Mouse (Mus musculus) layer of hippocampus, adult 11-12 months (tissue): ENCODE data around the gene Nudt17.
"Not testable (repeated sequence)": the region's sequence is repeated elsewhere in the genome, so short reads cannot be mapped to it uniquely, and the experiment has no call there.

Experiments
- DNase-seq: peaks from one replicate; pipeline ENCODE4 v3.0.0; 2022; ENCODE audit warnings: low spot score

The Nudt17 gene

DNA sequence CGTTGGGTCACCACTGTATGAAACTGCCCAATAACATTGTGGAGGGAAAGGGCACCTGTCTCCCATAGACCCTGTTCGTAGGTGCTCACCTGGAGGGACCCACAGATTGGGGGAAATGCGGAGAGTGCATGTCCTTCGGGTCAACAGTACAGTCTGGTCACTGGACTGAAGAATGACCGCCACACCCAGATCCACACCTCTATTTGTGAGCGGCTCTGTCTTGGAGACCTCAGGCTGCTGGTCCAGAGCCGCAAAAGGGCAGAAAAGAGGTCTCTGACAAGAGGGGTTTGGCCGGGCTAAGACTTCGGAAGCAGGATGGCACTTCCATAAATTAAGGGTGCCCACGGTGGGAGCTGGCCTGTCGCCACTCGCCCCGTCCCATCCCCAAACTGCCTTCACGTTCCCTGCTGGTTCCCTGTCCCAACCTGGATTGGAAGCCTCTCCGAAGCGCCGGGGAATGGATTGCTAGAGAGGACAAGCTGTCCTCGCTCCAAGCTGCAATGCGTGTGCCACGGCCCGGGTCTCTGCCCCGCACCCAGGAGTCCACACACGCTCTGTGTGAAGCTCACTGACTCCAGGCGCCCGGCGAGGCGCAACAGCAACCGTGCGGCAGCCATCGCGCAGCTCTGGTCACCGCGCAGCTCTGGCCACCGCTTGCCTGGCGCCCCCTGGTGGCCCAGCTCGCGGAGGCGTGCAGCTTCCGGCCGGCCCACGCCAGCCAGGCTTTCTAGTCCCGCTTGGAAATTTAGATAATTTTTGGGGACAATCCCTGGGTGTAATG, at the start of gene Nudt17:
Gene Nudt17, minus strand, starts transcription at position 660 of the 781 bp plus-strand sequence.
- DNase-seq = peak; percentile 81

DNA sequence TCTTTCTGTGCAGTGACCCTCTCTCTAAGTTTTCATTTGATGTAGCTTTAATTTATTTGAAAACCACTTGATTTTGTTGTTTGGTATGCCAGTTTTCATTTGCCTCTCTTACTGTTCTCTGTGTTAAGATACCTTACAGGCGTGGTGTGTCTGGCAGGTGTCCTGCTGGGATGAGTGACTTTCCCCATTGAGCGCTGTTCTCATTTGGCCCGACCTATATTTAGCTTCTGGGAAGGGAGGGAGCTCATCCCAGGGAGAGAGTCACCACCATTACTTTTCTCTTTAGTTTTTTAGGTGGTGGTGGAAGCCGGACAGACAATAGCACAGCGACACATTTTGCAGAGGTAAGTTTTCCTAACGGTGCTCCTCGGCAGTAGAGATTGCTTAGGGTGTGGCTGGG, 49.3 kb upstream of the Nudt17 start:
- no peak for DNase-seq

DNA sequence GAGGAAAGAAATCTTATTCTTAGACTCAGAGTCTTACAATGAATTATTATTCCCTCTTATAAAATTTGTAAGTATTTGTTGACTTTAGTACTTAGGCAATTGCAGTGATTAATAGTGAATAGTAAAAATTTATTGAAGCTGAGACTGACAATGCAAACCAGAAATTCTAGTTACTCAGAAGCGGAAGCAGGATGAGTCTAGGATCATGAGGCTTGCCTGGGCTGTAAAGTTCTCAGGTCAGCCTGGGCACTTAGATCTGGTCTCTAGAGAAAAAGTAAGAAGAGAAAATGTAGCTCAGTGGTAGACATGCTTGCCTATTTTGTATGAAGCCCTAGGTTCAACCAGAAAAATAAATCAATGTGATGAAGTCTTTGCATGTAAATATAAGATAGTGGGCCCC, 47.6 kb upstream of the Nudt17 start:
- no peak for DNase-seq

DNA sequence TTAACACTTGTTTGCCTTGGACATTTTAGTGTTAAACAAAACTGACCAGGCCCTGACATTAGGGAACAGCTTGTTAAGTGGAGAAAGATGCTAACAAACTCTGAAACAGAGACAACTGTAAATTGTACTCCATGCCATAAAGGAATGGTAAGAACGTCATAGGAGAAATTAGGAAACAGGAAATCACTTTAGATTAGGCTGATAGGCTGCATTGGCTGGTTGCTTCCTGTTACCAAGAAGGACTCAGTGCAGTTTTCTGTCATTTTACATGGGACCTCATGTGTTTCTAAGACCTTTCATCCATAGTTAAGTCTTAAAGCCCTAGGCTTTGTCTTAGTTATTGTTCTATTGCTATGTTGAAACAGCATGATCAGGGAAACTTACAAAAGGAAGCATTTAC, 38.5 kb upstream of the Nudt17 start:
- no peak for DNase-seq

DNA sequence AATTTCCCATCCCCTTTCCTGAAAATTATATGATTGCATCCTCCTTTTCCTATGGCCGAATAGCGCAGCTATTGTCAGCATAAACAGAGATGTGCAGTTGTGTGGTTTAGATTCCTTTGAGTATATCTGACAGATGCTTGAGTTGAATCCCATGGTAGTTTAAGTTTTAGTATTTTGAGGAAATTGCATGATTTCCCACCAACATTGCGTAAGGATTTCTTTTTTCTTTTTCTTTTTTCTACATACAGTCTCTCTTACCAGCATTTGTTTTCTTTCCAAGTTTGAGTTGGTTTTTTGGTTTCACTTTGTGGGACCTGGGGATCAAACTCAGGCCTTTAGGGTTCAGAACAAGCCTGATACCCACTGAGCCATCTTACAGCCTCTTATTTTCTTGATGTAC, 36.0 kb upstream of the Nudt17 start:
- no peak for DNase-seq

DNA sequence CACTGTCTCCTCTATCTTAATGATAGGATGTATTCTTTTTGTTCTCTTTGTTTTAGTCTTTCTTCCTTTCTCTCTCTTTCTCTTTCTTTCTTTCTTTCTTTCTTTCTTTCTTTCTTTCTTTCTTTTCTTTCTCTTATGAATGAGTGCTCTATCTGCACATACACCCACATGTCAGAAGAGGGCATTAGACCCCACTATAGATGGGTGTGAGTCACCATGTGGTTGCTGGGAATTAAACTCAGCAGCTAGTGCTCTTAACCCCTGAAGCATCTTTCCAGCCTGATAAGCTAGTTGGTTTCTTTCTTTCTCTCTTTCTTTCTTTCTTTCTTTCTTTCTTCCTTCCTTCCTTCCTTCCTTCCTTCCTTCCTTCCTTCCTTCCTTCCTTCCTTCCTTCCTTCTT, 31.9 kb upstream of the Nudt17 start:
- DNase-seq = not testable (repeated sequence)

DNA sequence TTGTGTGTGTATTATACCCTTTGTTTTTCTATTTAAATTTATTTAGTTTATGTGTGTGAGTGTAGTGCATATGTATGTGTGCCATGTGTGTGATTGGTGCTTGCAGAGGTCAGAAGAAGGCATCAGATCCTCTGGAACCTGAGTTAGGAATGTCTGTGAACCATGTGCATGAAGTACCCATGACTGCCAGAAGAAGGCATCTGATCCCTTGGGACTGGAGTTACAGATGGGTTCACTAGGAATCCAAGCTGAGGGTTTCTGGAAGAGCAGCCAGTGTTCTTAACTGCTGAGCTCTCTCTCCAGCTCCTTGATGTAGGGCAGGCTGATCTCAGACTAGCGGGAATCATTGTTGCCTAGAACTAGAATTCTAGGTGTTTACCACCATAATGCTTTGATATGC, 29.6 kb upstream of the Nudt17 start:
- no peak for DNase-seq

DNA sequence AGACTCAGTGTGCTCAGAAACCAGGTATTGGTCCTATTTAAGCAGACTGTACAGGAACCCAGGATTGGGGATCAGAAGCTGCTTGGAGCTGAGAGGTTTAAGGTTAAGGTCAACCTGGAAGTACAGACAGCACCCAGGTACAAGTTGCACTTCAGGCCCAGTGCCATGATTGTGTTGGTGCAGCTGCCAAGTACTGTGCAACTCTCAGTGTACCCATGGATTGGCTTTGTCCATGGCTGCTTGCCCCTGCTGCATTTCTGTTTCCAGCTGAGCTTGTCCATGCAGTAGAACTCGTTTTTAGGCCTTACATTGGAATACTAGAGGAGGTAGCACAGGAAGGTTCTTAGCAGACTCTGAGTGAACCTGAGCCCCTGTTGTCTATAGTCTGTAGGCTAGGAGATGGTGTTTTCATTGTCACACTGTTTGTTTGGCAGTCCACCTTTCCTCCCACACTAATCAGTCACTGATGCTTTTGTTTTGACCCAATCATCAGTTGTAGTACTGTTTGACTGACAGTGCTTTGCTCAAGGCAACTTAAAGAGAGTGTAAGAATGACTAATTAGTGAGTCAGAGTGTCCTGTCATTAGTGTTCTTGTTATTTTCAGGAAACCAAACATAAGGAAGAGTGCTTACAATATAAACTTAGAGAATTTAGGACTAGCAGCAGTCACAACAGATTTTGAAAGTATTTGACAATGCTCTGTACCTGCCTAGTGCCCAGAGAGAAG, 28.8 kb upstream of the Nudt17 start:
- no peak for DNase-seq

DNA sequence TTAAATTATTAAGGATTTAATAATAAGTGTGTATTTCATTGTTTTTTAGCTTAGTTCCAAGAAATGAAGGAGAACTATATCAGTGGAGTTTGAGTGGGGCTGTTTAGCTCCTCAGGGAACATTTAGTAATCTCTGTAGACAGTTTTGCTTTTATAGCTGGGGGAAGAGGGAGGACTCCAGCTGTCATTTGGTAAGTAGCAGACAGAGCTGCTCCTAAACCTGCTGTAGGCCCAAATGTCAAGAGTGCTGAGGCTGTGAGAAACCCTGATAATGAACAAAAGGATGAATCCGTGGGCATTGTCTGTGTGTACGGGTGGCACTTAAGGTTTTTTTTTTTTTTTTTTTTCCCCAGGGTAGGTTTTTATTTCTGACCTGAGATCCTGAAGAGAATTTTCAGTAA, 26.8 kb upstream of the Nudt17 start:
- no peak for DNase-seq

DNA sequence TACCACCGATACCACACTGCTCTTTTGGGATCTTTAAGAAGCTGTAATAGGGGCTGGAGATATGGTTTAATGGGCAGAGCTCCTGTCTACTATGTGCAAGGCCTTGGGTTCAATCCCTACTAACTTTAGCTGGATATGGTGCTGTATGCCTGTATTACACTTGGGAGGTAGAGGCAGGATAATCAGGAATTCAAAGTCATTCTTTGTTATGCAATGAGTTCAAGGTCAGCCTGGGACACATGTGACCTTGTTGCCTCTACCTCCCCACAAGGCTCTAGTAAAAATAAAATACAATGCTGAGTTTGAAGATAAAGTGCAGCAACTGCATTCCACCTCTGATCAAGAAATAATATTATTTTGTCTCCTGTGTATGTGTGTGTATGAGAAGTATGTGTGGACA, 25.6 kb upstream of the Nudt17 start:
- DNase-seq = no peak

DNA sequence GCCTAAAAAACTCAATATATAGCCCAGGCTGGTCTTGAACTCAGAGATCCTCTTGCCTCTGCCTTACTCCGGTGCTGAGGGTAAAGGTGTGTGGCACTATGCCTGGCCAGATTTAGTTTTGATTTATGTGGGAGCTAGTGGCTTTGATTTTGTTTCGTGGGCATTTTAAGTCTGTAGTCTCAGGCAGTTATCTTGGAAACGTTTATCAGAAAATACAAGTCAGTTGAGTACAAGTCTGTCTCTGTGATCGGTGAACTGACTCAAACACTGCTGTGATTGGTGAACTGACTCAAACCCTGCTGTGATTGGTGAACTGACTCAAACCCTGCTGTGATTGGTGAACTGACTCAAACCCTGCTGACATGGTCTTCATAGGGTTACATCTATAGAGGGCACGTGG, 22.4 kb upstream of the Nudt17 start:
- DNase-seq = no peak

DNA sequence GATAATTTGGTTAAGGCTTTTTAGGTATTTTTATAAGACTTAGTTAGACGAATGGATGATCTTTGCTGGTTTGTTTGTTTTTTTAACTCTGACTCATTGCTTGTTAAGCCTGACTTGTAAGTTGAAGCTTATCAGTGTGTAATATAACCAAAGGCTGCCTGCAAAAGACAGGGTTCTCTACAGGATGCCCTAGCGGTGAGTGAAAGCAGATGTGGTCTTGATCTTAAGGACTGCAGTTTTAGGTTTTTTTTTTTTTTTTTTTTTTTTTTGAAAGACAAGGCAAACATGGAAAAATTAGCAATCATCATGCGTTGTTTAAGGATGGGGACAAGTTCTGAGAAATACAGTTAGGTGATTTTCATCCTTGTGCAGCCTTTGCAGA, 21.0 kb upstream of the Nudt17 start:
- no peak for DNase-seq

DNA sequence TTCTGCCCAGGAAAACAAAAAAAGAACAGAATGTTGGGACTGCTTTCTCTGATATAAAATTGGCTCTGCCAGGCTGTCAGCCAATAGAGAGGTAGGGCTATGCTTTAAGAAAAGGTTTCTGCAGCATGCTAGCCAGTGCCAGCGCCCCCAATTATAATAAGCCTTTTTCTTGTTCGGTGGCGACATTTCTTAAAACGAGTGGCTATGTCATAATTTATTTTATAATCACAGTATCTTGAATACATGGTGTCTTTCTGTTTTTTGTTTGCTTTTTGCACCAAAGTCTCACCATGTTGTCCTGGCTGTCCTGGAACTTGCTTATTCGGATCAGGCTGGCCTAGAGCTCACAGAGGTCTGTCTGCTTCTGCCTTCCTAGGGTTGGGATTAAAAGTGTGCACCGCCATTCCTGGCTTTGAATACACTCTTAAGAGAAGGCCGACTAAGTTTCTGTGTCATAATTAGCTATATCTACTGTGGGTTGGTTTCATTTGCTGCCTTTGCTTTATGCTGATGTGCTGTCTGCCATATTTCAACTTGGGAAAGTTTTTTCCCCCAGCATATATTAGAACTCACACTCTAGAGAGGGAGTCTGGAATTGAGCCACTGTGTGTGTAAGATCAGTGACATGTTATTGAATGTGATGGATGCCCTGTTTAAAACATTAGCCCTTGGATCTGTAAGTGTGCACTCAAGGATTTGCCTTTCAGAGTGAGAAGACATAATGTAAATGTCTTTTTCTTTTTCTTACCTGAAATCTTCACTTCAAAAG, 20.5 kb upstream of the Nudt17 start:
- DNase-seq = no peak

DNA sequence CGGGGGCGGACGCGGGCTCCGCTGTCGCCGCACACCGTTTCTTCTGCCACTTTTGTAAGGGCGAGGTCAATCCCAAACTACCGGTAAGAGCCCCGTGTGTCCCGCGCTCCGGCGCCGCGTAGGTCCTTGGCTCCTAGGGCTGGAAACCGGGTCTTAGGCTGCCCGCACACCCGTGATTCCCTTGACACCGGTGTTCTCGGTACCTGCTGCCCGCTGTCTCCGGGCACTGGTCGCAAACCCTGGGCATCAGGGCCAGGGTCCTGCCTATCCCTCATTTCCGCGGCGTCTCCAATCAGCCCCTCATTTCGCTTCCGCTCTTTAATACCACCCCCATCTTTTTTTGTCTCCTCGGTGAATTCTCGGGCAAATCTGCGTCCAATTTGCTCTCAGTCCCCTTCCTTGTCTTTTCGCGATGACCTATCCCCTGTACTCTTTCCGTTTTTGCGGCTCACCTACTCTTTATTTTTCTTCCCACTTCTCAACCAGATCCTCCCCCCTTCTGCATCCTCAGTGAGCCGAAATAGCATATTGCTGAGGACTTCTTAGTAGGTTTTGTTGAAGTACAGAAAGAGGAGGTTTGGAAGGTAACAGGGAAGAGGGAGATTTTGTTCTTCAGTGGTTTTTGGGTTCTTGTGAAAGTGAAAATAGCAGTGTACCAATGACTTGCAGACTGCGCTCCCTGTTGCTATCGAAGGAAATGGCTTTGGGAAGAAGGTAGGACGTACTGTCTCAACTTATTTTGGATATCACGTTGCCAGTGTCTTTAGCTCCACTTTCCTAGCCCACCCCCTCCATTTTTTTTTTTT, 19.7 kb upstream of the Nudt17 start:
- DNase-seq = no peak

DNA sequence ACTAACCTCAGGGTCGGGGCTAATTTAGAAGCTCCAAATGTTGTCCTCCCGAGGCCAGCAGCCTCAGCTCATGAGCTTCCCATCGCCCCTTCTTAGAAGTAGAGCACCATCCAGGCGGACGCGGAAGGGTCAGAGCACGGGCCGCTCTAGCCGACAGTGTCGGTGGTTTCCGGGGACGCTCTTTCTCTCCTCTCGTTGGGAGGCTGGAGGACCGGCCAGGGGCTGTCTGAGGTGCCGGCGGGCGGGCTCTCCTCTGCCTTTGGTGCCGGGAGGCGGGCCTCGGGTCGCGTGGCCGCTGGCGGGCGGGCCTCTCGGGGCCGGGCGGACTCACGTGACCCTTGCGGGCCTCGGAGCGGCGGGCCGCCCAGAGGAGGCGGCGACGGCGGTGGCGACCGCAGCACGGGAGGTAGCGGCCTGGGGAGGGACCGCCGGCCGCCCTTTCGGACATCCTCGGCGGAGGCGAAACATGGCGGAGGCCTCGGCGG, 19.0 kb upstream of the Nudt17 start, which contains the start of the genes Polr3c and Rnf115:
Gene Polr3c, minus strand, starts transcription at position 286 of the 485 bp plus-strand sequence.
Gene Rnf115, plus strand, starts transcription at position 322 of the 485 bp plus-strand sequence.
- DNase-seq = peak; percentile 96

DNA sequence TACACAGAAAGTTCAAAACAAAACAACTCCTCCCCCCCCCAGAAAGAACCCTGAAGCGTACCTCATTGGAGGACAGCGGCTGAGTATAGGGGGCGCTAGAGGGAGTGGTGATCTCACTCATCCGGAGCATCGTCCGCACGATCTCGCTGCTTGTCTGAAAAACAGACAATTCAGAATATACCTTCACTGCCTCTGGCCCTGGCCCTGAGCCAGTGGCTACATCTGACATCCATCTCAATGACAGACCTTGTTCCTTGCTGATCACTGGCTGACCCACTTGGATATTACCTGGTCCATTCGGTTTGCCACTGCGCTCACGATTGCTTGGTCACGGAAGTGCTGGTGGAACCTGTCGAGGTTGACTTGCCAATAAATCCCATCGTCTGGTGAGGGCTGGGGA, 10.8 kb upstream of the Nudt17 start:
- DNase-seq = peak; percentile 75

DNA sequence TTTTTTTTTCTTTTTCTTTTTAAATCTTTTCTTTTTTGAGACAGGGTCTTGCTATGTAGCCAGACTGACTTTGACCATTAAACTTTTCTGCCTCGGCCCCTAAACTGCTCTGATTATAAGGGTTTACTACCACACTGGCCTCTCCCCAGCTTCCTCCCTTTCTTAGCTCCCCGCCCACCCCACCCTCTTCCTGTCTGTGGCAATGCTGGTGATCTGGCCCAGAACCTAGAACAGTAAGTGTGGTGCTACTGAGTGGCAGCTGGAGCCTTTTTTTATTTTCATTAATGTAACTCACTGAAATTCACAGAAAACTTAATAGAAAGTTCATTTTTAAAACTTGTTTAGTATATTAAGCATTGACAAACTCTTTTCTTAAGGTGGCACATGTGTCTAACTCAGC, 7.5 kb upstream of the Nudt17 start:
- DNase-seq = no peak

DNA sequence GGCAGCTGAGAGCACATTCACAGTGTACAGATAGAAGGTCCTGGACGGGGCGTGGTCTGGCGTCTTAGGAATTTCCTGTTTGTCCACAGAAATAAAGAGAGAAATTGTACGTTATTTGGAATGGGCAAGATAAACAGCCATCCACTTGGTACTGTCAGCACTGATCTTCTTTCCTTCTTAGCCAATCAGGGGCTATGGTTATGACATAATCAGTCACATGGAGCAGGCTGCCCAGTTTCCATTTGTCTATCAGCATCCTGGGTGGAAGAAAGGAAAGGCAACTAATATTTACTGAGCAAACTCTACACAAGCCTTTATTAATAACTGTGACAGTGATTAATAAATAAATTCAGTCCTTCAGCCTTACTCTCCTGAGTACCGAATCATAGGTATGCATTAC, 5.9 kb upstream of the Nudt17 start:
- DNase-seq = no peak

DNA sequence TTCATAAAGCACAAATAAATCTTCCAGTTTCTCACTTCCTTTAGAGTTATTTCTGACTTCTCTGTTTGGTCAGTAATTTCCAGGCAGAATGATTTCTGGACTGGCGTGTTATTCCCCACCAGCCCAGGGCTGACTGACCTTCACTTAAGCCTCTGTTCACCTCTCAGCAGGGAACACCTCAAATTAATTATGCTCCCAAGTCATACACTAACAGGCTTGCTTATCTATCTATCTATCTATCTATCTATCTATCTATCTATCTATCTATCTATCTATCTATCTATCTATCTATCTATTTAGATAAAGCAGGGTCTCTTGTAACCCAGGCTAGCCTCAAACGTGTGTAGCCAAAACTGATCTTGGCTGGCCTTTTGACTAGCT, 312 bp upstream of the Nudt17 start:
- no peak for DNase-seq

DNA sequence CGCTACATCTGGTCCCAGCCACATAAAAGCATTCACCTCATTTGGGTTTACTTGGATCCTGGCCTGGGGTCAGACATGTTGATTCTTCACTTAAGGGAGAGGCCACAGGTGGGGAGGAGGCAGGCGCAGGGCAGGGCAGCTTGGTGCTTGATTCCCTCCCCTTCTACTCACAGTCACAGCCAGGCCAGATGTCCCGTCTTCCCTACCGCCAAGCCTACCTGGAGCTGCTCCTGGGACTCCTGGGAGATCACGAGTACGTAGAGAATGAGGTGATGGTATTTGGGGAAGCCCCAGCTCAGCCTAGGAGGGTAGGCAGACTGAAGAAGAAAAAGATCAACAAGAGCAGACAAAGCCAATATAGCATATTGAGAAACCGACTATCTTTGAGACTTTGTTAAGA, 1.4 kb downstream of the Nudt17 start:
- DNase-seq = no peak

DNA sequence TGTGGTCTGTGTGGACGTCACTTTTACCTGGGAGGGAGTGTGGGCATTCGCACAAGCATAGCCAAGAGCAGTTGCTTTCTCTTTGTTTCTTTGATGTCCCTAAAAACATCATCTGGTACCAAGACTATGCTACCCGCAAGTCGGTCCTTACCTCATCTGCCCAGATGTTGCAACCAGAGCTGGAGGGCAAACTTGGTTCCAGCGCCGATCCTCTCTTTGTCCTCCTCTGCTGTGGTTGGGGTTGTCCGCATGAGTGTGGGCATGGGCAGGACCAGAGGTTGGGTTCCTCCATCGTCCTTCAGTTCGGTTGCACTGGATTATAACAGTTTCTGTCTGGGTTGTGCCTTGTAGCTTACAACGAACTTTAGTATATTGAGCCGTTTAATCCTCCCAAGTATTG, 2.1 kb downstream of the Nudt17 start:
- no peak for DNase-seq

DNA sequence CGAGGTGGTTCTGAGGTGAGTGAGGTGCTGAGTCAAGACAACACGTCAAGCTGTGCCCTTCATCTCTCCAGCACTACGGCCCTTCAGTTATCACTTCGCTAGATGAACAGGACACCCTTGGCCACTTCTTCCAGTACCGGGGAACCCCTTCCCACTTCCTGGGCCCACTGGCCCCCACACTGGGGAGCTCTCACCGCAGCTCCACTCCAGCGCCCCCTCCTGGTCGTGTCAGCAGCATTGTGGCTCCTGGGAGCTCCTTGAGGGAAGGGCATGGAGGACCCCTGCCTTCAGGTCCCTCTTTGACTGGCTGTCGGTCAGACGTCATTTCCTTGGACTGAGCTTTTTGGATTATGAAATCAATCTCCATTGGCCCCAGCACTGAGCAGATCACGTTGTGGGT, 3.6 kb downstream of the Nudt17 start:
- DNase-seq = no peak
